Mouse (Mus musculus): ENCODE data around the gene Atp5g3.

GRCm38 (mm10) chr2:73910571-73911174 lies 453 bp downstream of the Atp5g3 start:
- TF ChIP-seq CTCF (conservative IDR thresholded peaks at IDR 0.05; ENCODE audit: low read length) (no peak), POU5F1 (IDR thresholded peaks at IDR 0.05; ENCODE audit: borderline replicate concordance, low read length) (no peak), NANOG (IDR thresholded peaks at IDR 0.05; ENCODE audit: borderline replicate concordance, low read length) (no peak)
